Mouse (Mus musculus) frontal cortex, adult 2 months (tissue): ENCODE results near the gene Tal1. TPM values are rescaled to one million over a fixed set of nuclear protein-coding genes. Genes with fewer than 3 reads are reported as not detected.

Experiments used
- DNase-seq, 2 experiments: peaks; one replicate each; pipeline ENCODE4 v3.0.0; 2022; ENCODE audit warnings: low spot score in 1 of 2; ENCODE audit errors: extremely low spot score in 1 of 2
- polyA plus RNA-seq: library from polyadenylated mRNA; depleted of rRNA; stranded (reverse); fragments of >200 nt; gene quantifications from 2 replicates; pipeline ENCODE4 v1.2.3, GENCODE M21; 2012; rRNA removed

The Tal1 gene
- polyA plus RNA-seq, 1 experiment = 1.4 TPM

GRCm38 (mm10) chr4:115101682-115102081, 45.5 kb downstream of the Tal1 start:
- DNase-seq = peak; percentile 53 to 87

DNA sequence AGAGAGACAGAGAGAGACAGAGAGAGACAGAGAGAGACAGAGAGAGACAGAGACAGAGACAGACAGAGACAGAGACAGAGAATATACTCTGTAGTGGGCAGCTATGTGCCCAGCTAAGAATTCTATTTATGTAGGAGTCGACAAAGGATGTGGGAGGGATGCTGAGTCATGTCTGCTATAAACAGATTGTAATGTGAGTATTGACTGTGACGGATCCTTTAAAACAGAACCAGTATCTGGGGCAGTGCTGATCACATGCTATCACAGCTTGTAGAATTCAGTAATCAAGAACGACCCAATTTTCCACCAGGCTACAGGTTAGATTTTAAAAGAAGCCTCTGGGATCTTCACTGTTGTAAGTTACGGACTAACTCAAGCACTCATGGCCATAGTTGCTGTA, 47.3 kb downstream of the Tal1 start:
- peak; percentile 38 to 69 for DNase-seq

DNA sequence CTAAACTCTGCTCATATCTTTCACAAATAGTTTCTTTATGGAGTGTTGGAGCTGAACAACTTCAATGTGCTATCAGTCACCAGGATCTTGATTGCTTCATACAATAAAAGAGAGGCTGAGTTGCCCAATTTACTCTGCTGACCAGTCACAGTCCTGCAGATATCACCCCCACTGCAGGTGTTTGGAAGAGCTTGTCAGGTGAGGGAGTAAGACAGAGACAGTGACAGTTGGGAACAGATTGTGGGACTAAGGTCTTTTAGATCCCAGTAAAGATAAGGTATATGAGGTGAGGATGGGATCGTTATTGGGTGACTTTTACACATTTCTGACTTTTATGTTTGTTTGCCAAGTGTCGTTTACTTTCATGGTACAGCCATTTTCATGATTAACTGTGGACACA, 54.9 kb downstream of the Tal1 start:
- no peak for DNase-seq

DNA sequence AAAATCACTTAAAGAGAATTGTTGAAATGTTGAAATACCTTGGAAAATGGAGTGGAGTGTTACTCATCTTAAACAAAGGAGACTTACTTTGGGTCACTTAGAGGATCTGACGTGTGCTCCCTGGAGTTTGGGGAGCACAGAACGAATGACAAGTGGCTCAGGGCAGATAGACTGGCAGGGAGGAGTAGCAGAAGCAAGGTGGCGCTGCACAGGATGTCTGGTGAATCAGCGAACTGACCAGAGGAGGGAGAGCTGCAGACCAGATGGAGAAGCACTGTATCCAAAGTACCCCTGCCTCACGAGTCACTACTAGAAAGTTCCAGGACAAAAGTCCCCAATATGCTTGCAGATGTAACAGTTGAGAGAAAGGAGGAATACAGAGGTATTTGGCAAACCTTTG, 57.0 kb downstream of the Tal1 start:
- no peak for DNase-seq

DNA sequence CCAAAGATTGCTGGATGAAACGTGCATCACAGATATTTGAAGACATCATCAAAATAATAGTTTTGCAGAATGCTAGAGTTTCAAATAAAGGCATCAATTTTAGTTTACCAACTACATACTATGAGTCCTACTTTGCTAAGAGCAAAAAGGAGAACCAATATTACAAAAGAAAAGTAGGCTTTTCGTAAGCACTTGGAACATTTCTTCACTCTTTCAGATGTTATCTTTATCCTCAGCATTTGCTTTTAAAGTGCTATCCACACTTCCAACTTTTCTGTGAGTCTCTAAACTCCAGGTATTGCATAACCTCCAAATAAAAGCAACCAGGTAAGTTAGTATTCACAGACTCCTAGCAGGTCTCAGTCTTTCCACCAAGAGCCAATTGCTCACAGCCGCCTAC, 63.4 kb downstream of the Tal1 start:
- DNase-seq = no peak

- no peak for DNase-seq
Measured at GRCm38 (mm10) chr4:115121162-115121561, 64.9 kb downstream of the Tal1 start.

Other genes with a start within 250 kb of the Tal1 start
- gene Gm12830, start 234.7 kb upstream of the Tal1 start, polyA plus RNA-seq = not detected in 2 replicates
- 0.25 and 0.32 TPM in 2 replicates for gene Foxd2, start 147.6 kb upstream of the Tal1 start, polyA plus RNA-seq
- 0.18 and 0.29 TPM in 2 replicates for gene Foxe3, start 130.4 kb upstream of the Tal1 start, polyA plus RNA-seq
- gene Cmpk1, start 69.2 kb upstream of the Tal1 start, polyA plus RNA-seq = 53.5 and 60.1 TPM in 2 replicates
- 0.53 and 0.80 TPM in 2 replicates for gene Stil, start 56.3 kb upstream of the Tal1 start, polyA plus RNA-seq
- gene Pdzk1ip1, start 32.3 kb downstream of the Tal1 start, polyA plus RNA-seq = 0.97 and 1.00 TPM in 2 replicates
- 9.4 and 12.0 TPM in 2 replicates for gene Cyp4x1, start 77.9 kb downstream of the Tal1 start, polyA plus RNA-seq
- not detected in 2 replicates for gene Cyp4a29, start 185.7 kb downstream of the Tal1 start, polyA plus RNA-seq
- gene Cyp4a12a, start 242.6 kb downstream of the Tal1 start, polyA plus RNA-seq = not detected in 2 replicates